Mouse (Mus musculus) hindbrain, embryonic 14.5 days (tissue): ENCODE measurements around the gene Ppig. TPM values are rescaled to one million over a fixed set of nuclear protein-coding genes. Genes with fewer than 3 reads are reported as not detected.

ENCODE experiments used
- ATAC-seq: fragments of 200-750 bp; cut with Nextera tagmentation; 2 replicates; pipeline ENCODE4 v1.8.0; 2017; ENCODE audit warnings: moderate number of reproducible peaks, mild to moderate bottlenecking, moderate TSS enrichment, moderate library complexity; ENCODE audit not compliant: low FRiP score
- DNase-seq: peaks from one replicate; pipeline ENCODE4 v3.0.0-alpha.2; 2015; ENCODE audit warnings: low spot score
- H3K27ac ChIP-seq: fragments of 300-500 bp; sonication (generic); 2 replicates; pipeline ENCODE4 v1.5.1; 2014; ENCODE audit warnings: mild to moderate bottlenecking, moderate library complexity
- H3K27me3 ChIP-seq: fragments of 300-500 bp; sonication (generic); 2 replicates; pipeline ENCODE4 v1.6.1; 2014; ENCODE audit warnings: mild to moderate bottlenecking, low read length, mixed read lengths; ENCODE audit not compliant: control insufficient read depth, insufficient read depth
- H3K36me3 ChIP-seq: fragments of 300-500 bp; sonication (generic); replicated peaks from 2 replicates; pipeline ENCODE4 v1.6.1; 2014; ENCODE audit not compliant: control insufficient read depth, insufficient read depth
- H3K4me1 ChIP-seq: fragments of 300-500 bp; sonication (generic); replicated peaks from 2 replicates; pipeline ENCODE4 v1.6.1; 2014; ENCODE audit warnings: antibody characterized with exemption, low read length, mixed read lengths; ENCODE audit not compliant: control insufficient read depth, insufficient read depth
- H3K4me2 ChIP-seq: fragments of 300-500 bp; sonication (generic); replicated peaks from 2 replicates; pipeline ENCODE4 v1.6.1; 2014; ENCODE audit warnings: mild to moderate bottlenecking, moderate library complexity
- H3K4me3 ChIP-seq: fragments of 300-500 bp; sonication (generic); replicated peaks from 2 replicates; pipeline ENCODE4 v1.5.1; 2014; ENCODE audit warnings: mild to moderate bottlenecking, low read length
- H3K9ac ChIP-seq: fragments of 300-500 bp; sonication (generic); 2 replicates; pipeline ENCODE4 v1.6.1; 2014
- H3K9me3 ChIP-seq: fragments of 300-500 bp; sonication (generic); 2 replicates; pipeline ENCODE4 v1.6.1; 2016; ENCODE audit warnings: low read length; ENCODE audit not compliant: control insufficient read depth
- WGBS: fragments of 180-500 bp; shearing (Covaris S2); extraction: QIAGEN DNeasy Blood & Tissue Kit; methylation state at CpG from one replicate; pipeline ENCODE4 v1.1.7; 2014; 5-methylcytosine and 5-hydroxymethylcytosine counted together
- polyA plus RNA-seq: library from polyadenylated mRNA; unstranded; fragments of >200 nt; fragmentation: Nextera tagmentation; extraction: Ambion mirVana; gene quantifications from 2 replicates; pipeline ENCODE4 v1.2.1, GENCODE M21; 2014

Gene Ppig
- polyA plus RNA-seq, 1 experiment from 2014 or later, result 83.9 TPM

DNA sequence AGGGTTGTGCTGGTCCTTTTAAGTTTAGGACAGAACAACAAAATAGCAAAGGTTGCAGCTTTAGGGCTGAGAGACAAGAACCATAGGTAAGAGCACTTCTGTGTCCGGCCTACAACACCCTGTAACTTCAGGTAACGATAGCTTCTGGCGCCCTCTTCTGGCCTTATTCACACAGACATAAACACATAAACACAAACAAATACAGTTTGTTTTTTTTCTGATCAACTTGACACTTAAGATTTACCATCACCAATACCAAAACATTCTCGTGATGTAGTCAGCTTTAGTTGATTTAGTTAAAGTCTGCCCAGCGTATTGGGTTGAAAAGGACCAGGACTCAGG lies 56.5 kb downstream of the Ppig start:
- Histone ChIP-seq H3K27me3 (no peaks in the 10 kb centered on the region), H3K27ac (no peak overlapping the region), H3K4me2 (no peak overlapping the region), H3K4me3 (no peak overlapping the region), H3K9ac (no peak overlapping the region), H3K36me3 (peaks cover 43% of the 10 kb centered on the region), H3K4me1 (no peaks in the 10 kb centered on the region), H3K9me3 (no peaks in the 10 kb centered on the region)
- DNase-seq (no peak), ATAC-seq (no peak)
- WGBS, result 51% methylated on average over 5 of the region's 5 CpGs

DNA sequence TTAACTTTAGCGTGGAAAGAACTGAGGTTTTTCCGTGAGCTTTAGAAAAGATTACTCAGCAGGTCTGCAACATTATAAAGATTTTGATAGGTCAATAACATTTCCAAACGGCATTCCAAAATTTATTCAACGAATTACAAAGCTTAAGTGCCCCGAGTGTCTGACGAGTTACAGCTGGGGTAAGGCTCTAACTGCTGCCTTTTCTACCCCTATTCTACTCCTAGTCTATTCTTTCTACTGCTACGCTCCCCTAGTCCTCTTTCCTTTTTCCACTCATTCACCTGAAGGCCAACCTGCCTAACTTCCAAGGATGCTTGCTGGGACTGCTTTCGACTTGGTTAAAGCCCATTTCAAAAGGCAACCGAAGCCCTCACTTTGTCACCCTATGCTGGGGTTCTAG lies 66.6 kb downstream of the Ppig start:
- 0 out of 2 replicates have a peak overlapping the region, but pooled peaks have one; percentile 35 for H3K27ac ChIP-seq
- H3K4me3 ChIP-seq, result peak overlapping the region; percentile 55
- H3K4me2 ChIP-seq, result peak overlapping the region; percentile 70
- H3K27me3 ChIP-seq, result no peaks in the 10 kb centered on the region
- peaks cover 21% of the 10 kb centered on the region for H3K36me3 ChIP-seq
- DNase-seq (no peak), ATAC-seq (0 out of 2 replicates have a peak, but pooled peaks have one; percentile 25)
- 0 out of 2 replicates have a peak, but pooled peaks cover 9% of the 10 kb centered on the region for H3K4me1 ChIP-seq
- no peaks in the 10 kb centered on the region for H3K9me3 ChIP-seq
- peak overlapping the region; percentile 68 for H3K9ac ChIP-seq
- 29% methylated on average over 9 of the region's 9 CpGs for WGBS

- no peaks in the 10 kb centered on the region for H3K9me3 ChIP-seq
- H3K27me3 ChIP-seq, result no peaks in the 10 kb centered on the region
- ATAC-seq (peak; percentile 98), DNase-seq (peak; percentile 99)
- peak within 1 kb of the TSS; percentile 70 for H3K4me2 ChIP-seq
- peak within 1 kb of the TSS; percentile 81 for H3K27ac ChIP-seq
- H3K4me1 ChIP-seq, result 0 out of 2 replicates have a peak, but pooled peaks cover 9% of the 10 kb centered on the region
- H3K4me3 ChIP-seq, result peak within 1 kb of the TSS; percentile 55
- H3K36me3 ChIP-seq, result peaks cover 25% of the 10 kb centered on the region
- peak within 1 kb of the TSS; percentile 68 for H3K9ac ChIP-seq
- 2% methylated on average over 48 of the region's 48 CpGs for WGBS
Observed at GRCm38 (mm10) chr2:69789429-69790069, 67.2 kb downstream of the Ppig start, which contains the start of the genes Ccdc173 and Phospho2. TSS of gene Ccdc173 (minus strand) at chr2:69789575. TSS of gene Phospho2 (plus strand) at chr2:69789623.

DNA sequence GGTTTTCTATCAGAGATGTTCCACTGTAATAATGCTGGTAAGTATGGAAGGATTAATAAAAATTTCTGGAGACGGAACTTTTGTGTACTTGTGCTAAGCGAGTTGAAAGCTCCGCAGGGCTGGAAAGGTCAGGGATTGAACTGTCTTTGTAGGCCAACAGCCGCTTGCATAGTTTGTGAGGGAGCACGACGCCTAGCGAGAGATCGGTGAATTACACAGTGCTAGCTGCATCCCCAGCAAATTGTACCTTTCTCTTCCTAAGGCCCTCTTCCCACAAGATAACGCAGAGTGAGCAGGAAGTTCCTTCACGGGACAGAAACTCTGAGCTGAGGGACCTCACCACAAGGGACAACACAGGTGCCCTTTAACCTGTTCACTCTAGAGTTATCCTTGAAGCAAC lies 67.9 kb downstream of the Ppig start:
- Histone ChIP-seq H3K9me3 (no peaks in the 10 kb centered on the region), H3K27me3 (no peaks in the 10 kb centered on the region), H3K4me3 (peak overlapping the region; percentile 55), H3K27ac (peak overlapping the region; percentile 81; the same call in 1 of the 2 replicates), H3K4me1 (0 out of 2 replicates have a peak, but pooled peaks cover 9% of the 10 kb centered on the region), H3K9ac (peak overlapping the region; percentile 68; the same call in 1 of the 2 replicates), H3K4me2 (peak overlapping the region; percentile 70), H3K36me3 (peaks cover 32% of the 10 kb centered on the region)
- DNase-seq, result peak; percentile 83
- WGBS, result under 1% methylated on average over 10 of the region's 10 CpGs
- no peak for ATAC-seq

- Histone ChIP-seq H3K4me3 (peak overlapping the region; percentile 55; the same call in 1 of the 2 replicates), H3K27me3 (no peaks in the 10 kb centered on the region), H3K36me3 (peaks cover 37% of the 10 kb centered on the region), H3K4me2 (peak overlapping the region; percentile 70), H3K27ac (no peak overlapping the region), H3K4me1 (0 out of 2 replicates have a peak, but pooled peaks cover 9% of the 10 kb centered on the region), H3K9me3 (no peaks in the 10 kb centered on the region), H3K9ac (no peak overlapping the region)
- DNase-seq (no peak), ATAC-seq (no peak)
- 81% methylated on average over 4 of the region's 4 CpGs for WGBS
Observed at GRCm38 (mm10) chr2:69790722-69791121, 68.4 kb downstream of the Ppig start.

DNA sequence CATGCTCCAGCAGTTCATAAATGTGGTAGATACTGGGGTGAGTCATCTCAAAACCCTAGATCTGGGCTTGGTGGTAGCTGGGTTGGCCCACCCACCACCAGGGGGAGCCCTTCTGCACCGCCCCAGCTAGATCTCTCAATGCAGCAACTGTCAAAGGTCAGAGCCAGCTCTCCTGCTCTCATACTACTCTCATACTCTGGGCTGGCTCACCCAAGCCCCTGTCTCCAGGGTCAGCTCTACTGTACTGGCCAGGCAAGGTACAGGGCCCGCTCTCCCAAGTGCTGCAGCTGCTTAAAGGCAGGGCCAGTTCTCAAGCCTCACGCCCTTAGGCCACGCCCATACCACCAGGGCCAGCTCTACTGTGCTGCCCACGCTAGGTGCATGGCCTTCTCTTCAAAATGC lies 80.6 kb downstream of the Ppig start:
- Histone ChIP-seq H3K36me3 (0 out of 2 replicates have a peak, but pooled peaks cover 1% of the 10 kb centered on the region), H3K27ac (no peak overlapping the region), H3K9me3 (no peaks in the 10 kb centered on the region), H3K27me3 (no peaks in the 10 kb centered on the region), H3K4me3 (no peak overlapping the region), H3K9ac (no peak overlapping the region), H3K4me1 (no peaks in the 10 kb centered on the region), H3K4me2 (no peak overlapping the region)
- WGBS, result 66% methylated on average over 5 of the region's 5 CpGs
- ATAC-seq (no peak), DNase-seq (no peak)

Other genes with a start within 250 kb of the Ppig start
- 1.1 and 1.7 TPM in 2 replicates for gene Lrp2, start 136.5 kb upstream of the Ppig start, polyA plus RNA-seq
- gene Bbs5, start 75.4 kb upstream of the Ppig start, polyA plus RNA-seq, result 22.5 and 24.7 TPM in 2 replicates
- gene Klhl41, start 52.4 kb upstream of the Ppig start, polyA plus RNA-seq, result 0.13 and 0.24 TPM in 2 replicates
- 18.8 and 20.2 TPM in 2 replicates for gene Fastkd1, start 9.0 kb upstream of the Ppig start, polyA plus RNA-seq
- gene Ccdc173, start 67.0 kb downstream of the Ppig start, polyA plus RNA-seq, result 2.0 and 2.3 TPM in 2 replicates
- gene Phospho2, start 67.1 kb downstream of the Ppig start, polyA plus RNA-seq, result 40.2 and 47.0 TPM in 2 replicates
- 106 and 112 TPM in 2 replicates for gene Klhl23, start 99.4 kb downstream of the Ppig start, polyA plus RNA-seq
- gene Ssb, start 139.0 kb downstream of the Ppig start, polyA plus RNA-seq, result 225 and 239 TPM in 2 replicates
- 32.8 and 33.7 TPM in 2 replicates for gene Mettl5, start 163.1 kb downstream of the Ppig start, polyA plus RNA-seq
- 16.3 and 21.3 TPM in 2 replicates for gene Ubr3, start 174.7 kb downstream of the Ppig start, polyA plus RNA-seq